30 mouse cellular contexts compared by ENCODE assay signal in the genomic region with DNA sequence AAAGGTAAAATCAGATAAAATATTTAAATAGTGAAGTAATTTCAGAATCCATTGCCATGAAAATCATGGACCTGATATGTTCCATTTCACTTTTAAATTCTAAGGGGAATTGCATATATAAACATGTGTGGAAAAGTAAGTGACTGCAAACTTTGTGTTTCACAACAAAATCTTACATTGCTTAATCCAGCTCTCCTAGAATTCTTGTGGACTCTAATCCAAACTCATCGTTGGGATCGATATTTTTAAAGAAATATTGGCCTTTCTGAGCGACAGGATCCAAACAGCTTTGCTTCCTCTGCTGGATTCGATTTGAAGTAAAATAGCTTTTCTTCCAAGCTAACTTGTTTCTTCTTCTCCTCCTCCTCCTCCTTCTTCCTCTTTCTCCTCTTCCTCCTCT. TPM values are rescaled to one million over a fixed set of nuclear protein-coding genes. Genes with fewer than 3 reads are reported as not detected.
"Had no signal": no experiment of that assay in that cellular context is flagged by ENCODE, and none has a peak within 500 bp of the region (broad histone marks: within the 10 kb centered on the region; RNA-seq: fewer than 3 reads in every experiment).

No protein-coding gene starts in this region.

- H3K27ac ChIP-seq: left cerebral cortex, adult 2 months; limb, embryonic 10.5 days; limb, embryonic 12.5 days; limb, embryonic 13.5 days; limb, embryonic 15.5 days; liver, embryonic 12.5 days; liver, embryonic 13.5 days; liver, embryonic 14.5 days; liver, embryonic 15.5 days; lung, embryonic 15.5 days; macrophage; midbrain, embryonic 10.5 days; midbrain, embryonic 12.5 days; midbrain, embryonic 13.5 days; midbrain, embryonic 15.5 days; neural tube, embryonic 12.5 days had no signal

- H3K36me3 ChIP-seq: limb, embryonic 10.5 days; limb, embryonic 12.5 days; limb, embryonic 13.5 days; limb, embryonic 15.5 days; liver, embryonic 12.5 days; liver, embryonic 13.5 days; liver, embryonic 15.5 days; lung, embryonic 15.5 days; midbrain, embryonic 10.5 days; midbrain, embryonic 12.5 days; midbrain, embryonic 13.5 days; midbrain, embryonic 15.5 days; neural tube, embryonic 12.5 days had no signal

- H3K4me1 ChIP-seq: liver, embryonic 12.5 days; liver, embryonic 13.5 days; liver, embryonic 15.5 days; lung, embryonic 15.5 days had no signal

- H3K9ac ChIP-seq: limb, embryonic 12.5 days; limb, embryonic 13.5 days; limb, embryonic 15.5 days; liver, embryonic 12.5 days; liver, embryonic 13.5 days; liver, embryonic 14.5 days; liver, embryonic 15.5 days; liver, postnatal 0 days; lung, embryonic 14.5 days; lung, embryonic 15.5 days; midbrain, embryonic 12.5 days; midbrain, embryonic 13.5 days; midbrain, embryonic 15.5 days; neural tube, embryonic 12.5 days had no signal

- H3K4me3 ChIP-seq: left cerebral cortex, adult 2 months; limb, embryonic 10.5 days; limb, embryonic 12.5 days; limb, embryonic 13.5 days; limb, embryonic 15.5 days; liver, embryonic 12.5 days; liver, embryonic 13.5 days; liver, embryonic 15.5 days; lung, embryonic 15.5 days; midbrain, embryonic 10.5 days; midbrain, embryonic 12.5 days; midbrain, embryonic 13.5 days; midbrain, embryonic 15.5 days; myocyte; neural tube, embryonic 12.5 days had no signal

- DNase-seq: left cerebral cortex, postnatal 4 days; liver, embryonic 13.5 days; liver, postnatal 0 days; lung, adult 18-20 months; lung, adult 2 months; lung, embryonic 14.5 days; lung, postnatal 10 days; lung, postnatal 14 days; lung, postnatal 36 days; lung, postnatal 4 days; midbrain, embryonic 14.5 days had no signal

RNA-seq across cellular contexts. Expression of a gene that starts 6.1 kb away (rescaled TPM):
- total RNA-seq: megakaryocyte progenitor cell, adult 5-6 weeks; monocyte, adult 5-6 weeks had no signal
- polyA plus RNA-seq: liver, embryonic 14.5 days; liver, embryonic 15.5 days; liver, postnatal 0 days; lung, adult 2 months; lung, embryonic 14.5 days; lung, embryonic 15.5 days; lung, postnatal 0 days; macrophage; myocyte had no signal
